Mouse (Mus musculus) neural tube, embryonic 11.5 days (tissue): Measurements from ENCODE around the gene Pcsk2. TPM values are rescaled to one million over a fixed set of nuclear protein-coding genes. Genes with fewer than 3 reads are reported as not detected.
A peak's percentile ranks its signal among the peaks of the same experiment; 100 is the strongest.

Source experiments
- ATAC-seq: fragments of 200-750 bp; cut with Nextera tagmentation; 2 replicates; pipeline ENCODE4 v1.8.0; 2017; ENCODE audit warnings: moderate number of reproducible peaks, mild to moderate bottlenecking, moderate TSS enrichment, moderate library complexity; ENCODE audit not compliant: insufficient read depth, low FRiP score, low TSS enrichment
- DNase-seq: peaks from one replicate; pipeline ENCODE4 v3.0.0-alpha.2; 2015; ENCODE audit warnings: low spot score
- H3K27ac ChIP-seq: fragments of 300-500 bp; sonication (generic); 2 replicates; pipeline ENCODE4 v1.5.1; 2014; ENCODE audit warnings: low read depth, mild to moderate bottlenecking, low read length
- H3K27me3 ChIP-seq: fragments of 300-500 bp; sonication (generic); 2 replicates; pipeline ENCODE4 v1.6.1; 2014; ENCODE audit warnings: mild to moderate bottlenecking, low read length, mixed read lengths; ENCODE audit not compliant: control insufficient read depth, insufficient read depth
- H3K36me3 ChIP-seq: fragments of 300-500 bp; sonication (generic); 2 replicates; pipeline ENCODE4 v1.6.1; 2014; ENCODE audit warnings: mild to moderate bottlenecking, low read length, moderate library complexity, mixed read lengths; ENCODE audit not compliant: control insufficient read depth, insufficient read depth
- H3K4me1 ChIP-seq: fragments of 300-500 bp; sonication (generic); 2 replicates; pipeline ENCODE4 v1.6.1; 2014; ENCODE audit warnings: low read length, mixed read lengths; ENCODE audit not compliant: control insufficient read depth, insufficient read depth
- H3K4me2 ChIP-seq: fragments of 300-500 bp; sonication (generic); 2 replicates; pipeline ENCODE4 v1.6.1; 2014; ENCODE audit warnings: low read depth, mild to moderate bottlenecking, moderate library complexity
- H3K4me3 ChIP-seq: fragments of 300-500 bp; sonication (generic); 2 replicates; pipeline ENCODE4 v1.5.1; 2014; ENCODE audit warnings: low read depth, low read length
- H3K9ac ChIP-seq: fragments of 300-500 bp; sonication (generic); 2 replicates; pipeline ENCODE4 v1.6.1; 2014; ENCODE audit warnings: mild to moderate bottlenecking, low read length
- H3K9me3 ChIP-seq: fragments of 300-500 bp; sonication (generic); 2 replicates; pipeline ENCODE4 v1.6.1; 2016; ENCODE audit warnings: low read length; ENCODE audit not compliant: control insufficient read depth
- WGBS: fragments of 180-500 bp; shearing (Covaris S2); extraction: QIAGEN DNeasy Blood & Tissue Kit; methylation state at CpG from one replicate; pipeline ENCODE4 v1.1.7; 2014; 5-methylcytosine and 5-hydroxymethylcytosine counted together
- polyA plus RNA-seq: library from polyadenylated mRNA; unstranded; fragments of >200 nt; fragmentation: Nextera tagmentation; extraction: Ambion mirVana; gene quantifications from 2 replicates; pipeline ENCODE4 v1.2.1, GENCODE M21; 2014

Gene Pcsk2
- polyA plus RNA-seq, 1 experiment from 2014 or later: 7.5 TPM

DNA sequence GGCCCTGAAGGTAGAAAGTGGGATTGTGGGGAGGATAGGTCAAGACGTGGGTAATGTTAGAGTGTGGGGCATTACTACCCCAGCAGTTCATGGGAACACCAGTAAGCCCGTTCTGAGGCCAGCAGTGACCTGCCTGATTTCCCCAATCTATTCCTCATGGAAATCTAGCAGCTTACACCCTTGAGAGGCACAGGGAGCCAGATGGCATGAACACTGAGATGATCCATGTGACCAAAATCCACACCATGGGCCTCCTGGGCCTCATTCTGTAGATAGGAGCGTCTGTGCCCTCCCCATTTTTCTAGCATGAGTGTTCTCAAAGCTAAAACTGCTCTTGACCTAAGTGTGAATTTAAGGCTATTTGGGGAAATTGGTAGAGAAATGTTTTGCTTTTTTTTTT, 162.2 kb downstream of the Pcsk2 start:
- Histone ChIP-seq H3K4me1 (no peaks in the 10 kb centered on the region), H3K4me2 (no peak overlapping the region), H3K27ac (no peak overlapping the region), H3K9ac (no peak overlapping the region), H3K4me3 (no peak overlapping the region), H3K27me3 (no peaks in the 10 kb centered on the region), H3K36me3 (no peaks in the 10 kb centered on the region), H3K9me3 (no peaks in the 10 kb centered on the region)
- no peak for DNase-seq
- no peak for ATAC-seq
- 66% methylated on average over 3 of the region's 3 CpGs for WGBS

DNA sequence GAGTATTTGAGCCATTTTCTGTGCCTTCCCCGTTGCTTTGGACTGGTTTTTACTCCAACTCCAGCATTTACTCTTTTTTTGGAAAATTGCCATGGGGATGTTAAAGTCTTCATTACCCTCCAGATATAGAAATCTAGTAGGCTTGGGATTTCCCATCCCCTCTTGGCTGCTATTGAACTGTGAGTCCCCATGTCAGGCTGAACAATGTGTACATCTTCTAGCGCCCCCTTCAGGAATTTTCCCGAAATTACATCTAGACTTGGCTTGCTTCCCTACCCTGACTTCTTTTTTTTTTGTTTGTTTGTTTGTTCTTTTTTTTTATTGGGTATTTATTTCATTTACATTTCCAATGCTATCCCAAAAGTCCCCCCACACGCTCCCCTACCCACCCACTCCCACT, 163.3 kb downstream of the Pcsk2 start:
- H3K9me3 ChIP-seq: no peaks in the 10 kb centered on the region
- no peak for ATAC-seq
- WGBS: 30% methylated on average over 4 of the region's 4 CpGs

DNA sequence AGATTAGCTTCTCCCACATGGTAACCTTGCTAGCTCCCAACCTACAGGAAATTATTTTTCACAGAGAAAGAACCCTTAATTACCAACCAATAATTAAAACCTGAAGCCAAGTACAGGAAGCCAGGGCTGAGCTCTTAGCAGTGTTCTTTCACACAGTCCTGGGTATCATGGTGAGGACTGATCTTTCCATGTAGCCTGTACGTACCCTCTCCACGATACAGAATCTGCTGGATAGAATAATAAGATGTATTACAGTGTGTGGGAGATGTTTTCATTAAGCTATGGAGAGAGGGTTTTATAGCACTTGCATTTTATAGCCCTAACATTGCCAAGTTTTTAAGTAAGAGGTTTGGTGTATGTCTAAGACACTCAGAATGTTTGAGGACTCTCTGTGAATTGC, 164.0 kb downstream of the Pcsk2 start:
- 80% methylated on average over 2 of the region's 2 CpGs for WGBS
- Histone ChIP-seq H3K4me1 (no peaks in the 10 kb centered on the region), H3K9me3 (no peaks in the 10 kb centered on the region), H3K4me3 (no peak overlapping the region), H3K4me2 (no peak overlapping the region), H3K27ac (no peak overlapping the region), H3K27me3 (no peaks in the 10 kb centered on the region), H3K36me3 (no peaks in the 10 kb centered on the region), H3K9ac (no peak overlapping the region)
- ATAC-seq (no peak), DNase-seq (no peak)

More for the DNA sequence above, 163.3 kb downstream of the Pcsk2 start:
- no peaks in the 10 kb centered on the region for H3K27me3 ChIP-seq
- H3K27ac ChIP-seq: no peak overlapping the region
- no peaks in the 10 kb centered on the region for H3K36me3 ChIP-seq
- no peak overlapping the region for H3K4me2 ChIP-seq
- no peak for DNase-seq
- no peaks in the 10 kb centered on the region for H3K4me1 ChIP-seq
- H3K9ac ChIP-seq: no peak overlapping the region
- H3K4me3 ChIP-seq: no peak overlapping the region

- DNase-seq (no peak), ATAC-seq (no peak)
- Histone ChIP-seq H3K9ac (no peak overlapping the region), H3K4me1 (no peaks in the 10 kb centered on the region), H3K36me3 (no peaks in the 10 kb centered on the region), H3K4me3 (no peak overlapping the region), H3K9me3 (no peaks in the 10 kb centered on the region), H3K4me2 (no peak overlapping the region), H3K27ac (no peak overlapping the region), H3K27me3 (no peaks in the 10 kb centered on the region)
- 83% methylated on average over 4 of the region's 4 CpGs for WGBS
Measured at GRCm38 (mm10) chr2:143711886-143712285, 165.9 kb downstream of the Pcsk2 start.

GRCm38 (mm10) chr2:143712901-143713300, 166.9 kb downstream of the Pcsk2 start:
- H3K27ac ChIP-seq: no peak overlapping the region
- H3K9me3 ChIP-seq: no peaks in the 10 kb centered on the region
- no peaks in the 10 kb centered on the region for H3K36me3 ChIP-seq
- DNase-seq: no peak
- ATAC-seq: peak; percentile 25; the same call in 1 of the 2 replicates
- no peak overlapping the region for H3K9ac ChIP-seq
- no peaks in the 10 kb centered on the region for H3K4me1 ChIP-seq
- no peak overlapping the region for H3K4me3 ChIP-seq
- H3K4me2 ChIP-seq: no peak overlapping the region
- H3K27me3 ChIP-seq: no peaks in the 10 kb centered on the region
- WGBS: 60% methylated on average over 3 of the region's 3 CpGs

- no peak for ATAC-seq
Measured at GRCm38 (mm10) chr2:143713902-143714301, 167.9 kb downstream of the Pcsk2 start.

GRCm38 (mm10) chr2:143715110-143715509, 169.2 kb downstream of the Pcsk2 start:
- WGBS: 71% methylated on average over 4 of the region's 4 CpGs
- H3K9me3 ChIP-seq: no peaks in the 10 kb centered on the region
- H3K9ac ChIP-seq: no peak overlapping the region
- no peaks in the 10 kb centered on the region for H3K27me3 ChIP-seq
- no peaks in the 10 kb centered on the region for H3K36me3 ChIP-seq
- DNase-seq (no peak), ATAC-seq (no peak)
- no peak overlapping the region for H3K4me3 ChIP-seq
- H3K4me2 ChIP-seq: no peak overlapping the region
- H3K4me1 ChIP-seq: no peaks in the 10 kb centered on the region
- H3K27ac ChIP-seq: no peak overlapping the region

More at GRCm38 (mm10) chr2:143713902-143714301, 167.9 kb downstream of the Pcsk2 start:
- H3K9ac ChIP-seq: no peak overlapping the region
- H3K4me1 ChIP-seq: no peaks in the 10 kb centered on the region
- H3K27me3 ChIP-seq: no peaks in the 10 kb centered on the region
- H3K4me2 ChIP-seq: no peak overlapping the region
- no peak overlapping the region for H3K4me3 ChIP-seq
- no peaks in the 10 kb centered on the region for H3K9me3 ChIP-seq
- no peak for DNase-seq
- WGBS: 79% methylated on average over 4 of the region's 4 CpGs
- H3K36me3 ChIP-seq: no peaks in the 10 kb centered on the region
- H3K27ac ChIP-seq: no peak overlapping the region

- Histone ChIP-seq H3K9me3 (no peaks in the 10 kb centered on the region), H3K4me3 (no peak overlapping the region), H3K4me2 (no peak overlapping the region), H3K27me3 (no peaks in the 10 kb centered on the region), H3K9ac (no peak overlapping the region), H3K27ac (no peak overlapping the region), H3K4me1 (no peaks in the 10 kb centered on the region), H3K36me3 (no peaks in the 10 kb centered on the region)
- DNase-seq (no peak), ATAC-seq (no peak)
- WGBS: 25% methylated on average over 4 of the region's 4 CpGs
Measured at GRCm38 (mm10) chr2:143723231-143723630, 177.3 kb downstream of the Pcsk2 start.

GRCm38 (mm10) chr2:143724101-143724500, 178.1 kb downstream of the Pcsk2 start:
- Histone ChIP-seq H3K27ac (no peak overlapping the region), H3K4me1 (no peaks in the 10 kb centered on the region)
- 93% methylated on average over 4 of the region's 4 CpGs for WGBS

More at GRCm38 (mm10) chr2:143724101-143724500, 178.1 kb downstream of the Pcsk2 start:
- Histone ChIP-seq H3K9ac (no peak overlapping the region), H3K4me3 (no peak overlapping the region), H3K36me3 (no peaks in the 10 kb centered on the region), H3K9me3 (no peaks in the 10 kb centered on the region), H3K4me2 (no peak overlapping the region), H3K27me3 (no peaks in the 10 kb centered on the region)
- DNase-seq (no peak), ATAC-seq (no peak)
